Mouse (Mus musculus) ES-Bruce4 (cell line): Measurements from ENCODE around the gene Efcab5. TPM values are rescaled to one million over a fixed set of nuclear protein-coding genes. Genes with fewer than 3 reads are reported as not detected.
"Not testable (repeated sequence)": the region's sequence is repeated elsewhere in the genome, so short reads cannot be mapped to it uniquely, and the experiment has no call there.

Experiments
- H3K27ac ChIP-seq: 2 replicates; pipeline ENCODE4 v1.5.1; 2012; ENCODE audit warnings: low read length, inconsistent platforms; ENCODE audit not compliant: insufficient read depth
- H3K27me3 ChIP-seq: 2 replicates; pipeline ENCODE4 v1.6.1; 2012; ENCODE audit warnings: mild to moderate bottlenecking, low read length, inconsistent platforms; ENCODE audit not compliant: control insufficient read depth, poor library complexity, insufficient read depth, severe bottlenecking
- H3K36me3 ChIP-seq: 2 replicates; pipeline ENCODE4 v1.6.1; 2012; ENCODE audit warnings: inconsistent platforms, mild to moderate bottlenecking, low read length, moderate library complexity; ENCODE audit not compliant: control insufficient read depth, poor library complexity, insufficient read depth, severe bottlenecking
- H3K4me1 ChIP-seq: one replicate; pipeline ENCODE4 v1.8.1; 2011; ENCODE audit warnings: low read length; ENCODE audit not compliant: control insufficient read depth, insufficient read depth
- H3K4me3 ChIP-seq: 2 replicates; pipeline ENCODE4 v1.5.1; 2011; ENCODE audit warnings: low read depth, mild to moderate bottlenecking, low read length
- H3K9ac ChIP-seq: 2 replicates; pipeline ENCODE4 v1.6.1; 2012; ENCODE audit warnings: low read depth, mild to moderate bottlenecking, inconsistent platforms; ENCODE audit not compliant: poor library complexity, severe bottlenecking
- H3K9me3 ChIP-seq: replicated peaks from 2 replicates; pipeline ENCODE4 v1.6.1; 2012; ENCODE audit warnings: mild to moderate bottlenecking, low read length, inconsistent platforms; ENCODE audit not compliant: control insufficient read depth, poor library complexity, insufficient read depth, severe bottlenecking
- CTCF ChIP-seq: IDR thresholded peaks from one replicate; pipeline ENCODE4 v1.8.1; 2011; ENCODE audit warnings: low read depth, low read length
- EP300 ChIP-seq: IDR thresholded peaks from 2 replicates; pipeline ENCODE4 v1.6.1; 2011; ENCODE audit warnings: low read depth, low read length; ENCODE audit not compliant: insufficient read depth
- POLR2A ChIP-seq: IDR thresholded peaks from one replicate; pipeline ENCODE4 v1.8.1; 2011; ENCODE audit warnings: low read length; ENCODE audit not compliant: insufficient read depth
- polyA plus RNA-seq: library from polyadenylated mRNA; stranded (reverse); fragments of >200 nt; gene quantifications from 2 replicates; pipeline ENCODE4 v1.2.4, GENCODE M21; 2011; ENCODE audit warnings: low read depth; ENCODE audit not compliant: missing spikeins, insufficient read depth, insufficient read length

The Efcab5 gene
- polyA plus RNA-seq, 1 experiment, result not detected

- Histone ChIP-seq H3K27me3 (no peaks in the 10 kb centered on the region), H3K4me3 (no peak overlapping the region), H3K9ac (no peak overlapping the region), H3K36me3 (no peaks in the 10 kb centered on the region), H3K9me3 (no peaks in the 10 kb centered on the region), H3K4me1 (no peaks in the 10 kb centered on the region), H3K27ac (no peak overlapping the region)
- no peak for TF ChIP-seq CTCF
- TF ChIP-seq POLR2A, result no peak
- no peak for TF ChIP-seq EP300
Observed at GRCm38 (mm10) chr11:77160744-77161143, 28.0 kb downstream of the Efcab5 start.

- Histone ChIP-seq H3K9me3 (no peaks in the 10 kb centered on the region), H3K9ac (no peak overlapping the region), H3K27ac (no peak overlapping the region), H3K4me3 (no peak overlapping the region), H3K4me1 (no peaks in the 10 kb centered on the region), H3K27me3 (no peaks in the 10 kb centered on the region), H3K36me3 (no peaks in the 10 kb centered on the region)
- TF ChIP-seq POLR2A (no peak), CTCF (no peak), EP300 (no peak)
Observed at GRCm38 (mm10) chr11:77160341-77160740, 28.4 kb downstream of the Efcab5 start.

GRCm38 (mm10) chr11:77154214-77154613 is 34.6 kb downstream of the Efcab5 start:
- no peak overlapping the region for H3K4me3 ChIP-seq
- H3K9me3 ChIP-seq, result 0 out of 2 replicates have a peak, but pooled peaks cover under 1% of the 10 kb centered on the region
- no peaks in the 10 kb centered on the region for H3K4me1 ChIP-seq
- no peaks in the 10 kb centered on the region for H3K36me3 ChIP-seq
- H3K9ac ChIP-seq, result no peak overlapping the region
- no peak for TF ChIP-seq CTCF
- no peak overlapping the region for H3K27ac ChIP-seq
- no peaks in the 10 kb centered on the region for H3K27me3 ChIP-seq

- Histone ChIP-seq H3K4me1 (no peaks in the 10 kb centered on the region), H3K4me3 (no peak overlapping the region), H3K27me3 (no peaks in the 10 kb centered on the region), H3K36me3 (no peaks in the 10 kb centered on the region), H3K9me3 (0 out of 2 replicates have a peak, but pooled peaks cover 5% of the 10 kb centered on the region), H3K27ac (no peak overlapping the region), H3K9ac (no peak overlapping the region)
- TF ChIP-seq POLR2A (no peak), EP300 (no peak), CTCF (no peak)
Observed at GRCm38 (mm10) chr11:77150806-77151205, 38.0 kb downstream of the Efcab5 start.

- H3K27ac ChIP-seq, H3K36me3 ChIP-seq, H3K9ac ChIP-seq, H3K9me3 ChIP-seq, H3K27me3 ChIP-seq, H3K4me1 ChIP-seq, H3K4me3 ChIP-seq: not testable (repeated sequence)
Observed at GRCm38 (mm10) chr11:77149783-77150630, 38.8 kb downstream of the Efcab5 start.

GRCm38 (mm10) chr11:77148774-77149173 is 40.0 kb downstream of the Efcab5 start:
- Histone ChIP-seq H3K9me3 (0 out of 2 replicates have a peak, but pooled peaks cover 5% of the 10 kb centered on the region), H3K36me3 (no peaks in the 10 kb centered on the region), H3K4me1 (no peaks in the 10 kb centered on the region), H3K4me3 (no peak overlapping the region), H3K27me3 (no peaks in the 10 kb centered on the region), H3K27ac (no peak overlapping the region), H3K9ac (no peak overlapping the region)
- TF ChIP-seq POLR2A (no peak), CTCF (no peak), EP300 (no peak)
